In the genomic region with DNA sequence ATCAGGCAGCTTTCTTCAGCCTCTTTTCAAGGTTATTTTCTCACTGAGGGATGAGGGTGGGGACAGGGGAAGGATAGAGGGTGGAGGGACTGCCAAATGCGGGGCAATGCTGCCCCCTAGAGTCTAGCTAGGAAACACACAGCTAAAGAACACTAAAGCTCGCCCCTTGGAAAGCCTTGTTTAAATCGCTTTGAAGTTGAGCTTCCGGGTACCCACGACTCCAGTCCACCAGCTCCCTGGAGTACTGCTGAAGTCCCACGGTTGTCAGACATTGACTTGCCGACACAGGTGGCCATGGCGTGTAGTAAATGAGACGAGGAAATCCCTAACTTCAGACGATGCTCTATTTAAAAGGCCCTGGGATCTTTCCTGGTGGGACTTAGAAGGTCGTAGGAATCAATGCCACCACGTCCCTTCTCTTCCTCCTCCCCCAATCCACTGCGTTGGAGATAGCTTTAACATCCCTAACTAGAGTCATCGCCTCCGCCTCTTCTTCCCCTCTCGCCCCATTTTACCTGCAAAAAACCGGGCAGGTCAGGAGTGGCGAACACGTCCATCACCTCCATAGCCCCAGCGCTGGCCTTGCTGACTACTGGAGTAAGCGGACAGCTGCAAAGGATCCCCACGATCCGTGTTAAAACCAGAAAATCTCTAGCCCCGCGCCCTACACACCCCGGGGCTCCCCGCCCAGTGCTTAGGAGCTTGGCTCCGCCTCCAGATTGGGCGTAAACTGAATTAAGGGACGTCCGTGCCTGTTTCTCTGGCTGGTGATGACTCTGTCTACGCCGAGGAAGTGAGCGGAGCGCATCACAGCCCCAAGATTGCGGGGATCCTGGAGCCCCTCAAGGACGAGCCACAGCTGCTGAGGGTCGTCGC, we compare ENCODE assay signal across 8 mouse cellular contexts. TPM values are rescaled to one million over a fixed set of nuclear protein-coding genes. Genes with fewer than 3 reads are reported as not detected.
DNase-seq lines count a peak whose midpoint lies in the region; ATAC-seq and TF ChIP-seq lines count a peak whose summit lies in the region.

No protein-coding gene starts in this region.

- H3K27me3 ChIP-seq in intestine, embryonic 14.5 days (replicated peaks; ENCODE audit: control insufficient read depth, insufficient read depth, low read length) = no peaks in the 10 kb centered on the region

- H3K36me3 ChIP-seq in intestine, embryonic 14.5 days (ENCODE audit: control insufficient read depth, insufficient read depth, low read length) = 0 out of 2 replicates have a peak, but pooled peaks cover 9% of the 10 kb centered on the region

- H3K27ac ChIP-seq in cortical plate, adult 2 months (ENCODE audit: insufficient read depth, low read length) = peak overlapping the region; percentile 61
- peak overlapping the region; percentile 86 for H3K27ac ChIP-seq in intestine, embryonic 14.5 days (ENCODE audit: low read depth)

- H3K4me2 ChIP-seq in intestine, embryonic 14.5 days (ENCODE audit: low read length) = peak overlapping the region; percentile 82

- peak; percentile 79 for TF ChIP-seq POLR2A in cortical plate, adult 2 months (IDR thresholded peaks at IDR 0.05; ENCODE audit: extremely low read depth, insufficient read depth, low read length)

- peak; percentile 59 for ATAC-seq in intestine, embryonic 14.5 days (replicated peaks; ENCODE audit: low FRiP score, low TSS enrichment, low read depth)

- peak overlapping the region; percentile 72 for H3K9ac ChIP-seq in intestine, embryonic 14.5 days (ENCODE audit: low read length)

- TF ChIP-seq CTCF in cortical plate, adult 2 months (IDR thresholded peaks at IDR 0.05; ENCODE audit: extremely low read depth, insufficient read depth, low read length) = peak; percentile 82

- H3K4me1 ChIP-seq in cortical plate, adult 2 months (ENCODE audit: control insufficient read depth, insufficient read depth, low read length) = no peaks in the 10 kb centered on the region
- H3K4me1 ChIP-seq in intestine, embryonic 14.5 days (replicated peaks; ENCODE audit: control insufficient read depth, insufficient read depth, low read length) = no peaks in the 10 kb centered on the region

- peak; percentile 85 for DNase-seq in adipocyte (ENCODE audit: low spot score)
- peak; percentile 78 for DNase-seq in gastrocnemius, postnatal 14 days
- DNase-seq in intestine, embryonic 14.5 days (ENCODE audit: low spot score) = peak; percentile 81
- DNase-seq in left cerebral cortex, postnatal 25 days (ENCODE audit: low spot score in 2 of 2) = peak; percentile 77 to 87
- DNase-seq in mesoderm, embryonic 11.5 days (ENCODE audit: low read depth, low spot score) = peak; percentile 87
- DNase-seq in right cerebral cortex, postnatal 25 days = peak; percentile 76
- DNase-seq in yolk sac, embryonic 10.5 days (ENCODE audit: low spot score) = peak; percentile 80

- under 1% methylated on average over 39 of the region's 39 CpGs for WGBS in intestine, embryonic 14.5 days

- peak overlapping the region; percentile 43 for H3K4me3 ChIP-seq in cortical plate, adult 2 months (ENCODE audit: insufficient read depth, low read length)
- H3K4me3 ChIP-seq in intestine, embryonic 14.5 days (ENCODE audit: low read depth, low read length) = peak overlapping the region; percentile 78

- intact Hi-C loops in gastrocnemius, postnatal 14 days (cut with DNase I; ENCODE audit: low total_unique reads) = no loop called here
- intact Hi-C loops in left cerebral cortex, postnatal 25 days (cut with DNase I) = loop anchor here (5.0 kb wide), 1 partner anchor 551 kb away; no protein-coding TSS in a partner anchor

- H3K9me3 ChIP-seq in intestine, embryonic 14.5 days (ENCODE audit: control insufficient read depth, low read length) = no peaks in the 10 kb centered on the region

RNA-seq across cellular contexts. Expression of a gene that starts 1.0 kb away (rescaled TPM):
- polyA plus RNA-seq in cortical plate, adult 2 months (2012; rRNA removed) = 14.5 and 16.5 TPM in 2 replicates
- total RNA-seq in gastrocnemius, postnatal 14 days (2021) = 1 to 10 TPM; 4.3 to 4.9 TPM
- 15.9 and 16.9 TPM in 2 replicates for polyA plus RNA-seq in intestine, embryonic 14.5 days (2014; fragmentation: Nextera tagmentation; extraction: Ambion mirVana)
- 10 to 100 TPM; 11.9 to 22.5 TPM for total RNA-seq in left cerebral cortex, postnatal 25 days (2021)

RNA-seq across cellular contexts. Expression of a gene that starts 10.5 kb away (rescaled TPM):
- 14.4 and 15.4 TPM in 2 replicates for polyA plus RNA-seq in cortical plate, adult 2 months (2012; rRNA removed)
- total RNA-seq in gastrocnemius, postnatal 14 days (2021) = 10 to 100 TPM; 22.5 to 37.6 TPM
- 30.4 and 37.1 TPM in 2 replicates for polyA plus RNA-seq in intestine, embryonic 14.5 days (2014; fragmentation: Nextera tagmentation; extraction: Ambion mirVana)
- 1 to 10 TPM; 8.8 to 10.0 TPM for total RNA-seq in left cerebral cortex, postnatal 25 days (2021)

RNA-seq across cellular contexts. Expression of a gene that starts 52.3 kb away (rescaled TPM):
- polyA plus RNA-seq in cortical plate, adult 2 months (2012; rRNA removed) = 104 and 108 TPM in 2 replicates
- 10 to 100 TPM; 33.9 to 40.8 TPM for total RNA-seq in gastrocnemius, postnatal 14 days (2021)
- polyA plus RNA-seq in intestine, embryonic 14.5 days (2014; fragmentation: Nextera tagmentation; extraction: Ambion mirVana) = 66.1 and 68.0 TPM in 2 replicates
- 10 to 100 TPM; 84.8 to 87.4 TPM for total RNA-seq in left cerebral cortex, postnatal 25 days (2021)

Comparison
In these comparisons a context has a peak if more than half of its experiments do, and no peak if none do; other contexts are left out.
1. Peak in every context shown above with its lines: DNase-seq, ATAC-seq, H3K4me3 ChIP-seq and H3K27ac ChIP-seq.